Mouse (Mus musculus) thymus, postnatal 25 days (tissue): ENCODE measurements at regions not wholly inside any gene's neighbourhood (a gene's known extent, or its start where the extent isn't known, plus 50 kb on each side); places are given as distances from the start of the nearest gene placed in this dataset.
A peak's percentile ranks its signal among the peaks of the same experiment; 100 is the strongest.

ENCODE experiments used
- DNase-seq: peaks from one replicate; pipeline ENCODE4 v3.0.0; 2022

GRCm38 (mm10) chr3:52197982-52198750 lies 70.0 kb upstream of the Foxo1 start:
- peak; percentile 62 for DNase-seq

- DNase-seq = peak; percentile 29
These were observed 69.1 kb upstream of the Foxo1 start for GRCm38 (mm10) chr3:52198751-52199738.

- DNase-seq = no peak
These were observed 68.0 kb upstream of the Foxo1 start for GRCm38 (mm10) chr3:52200106-52200505.

GRCm38 (mm10) chr3:52210556-52211302 lies 57.4 kb upstream of the Foxo1 start:
- DNase-seq = no peak

GRCm38 (mm10) chr3:52211303-52211695 lies 56.8 kb upstream of the Foxo1 start:
- DNase-seq = no peak

GRCm38 (mm10) chr3:52214114-52214513 lies 54.0 kb upstream of the Foxo1 start:
- no peak for DNase-seq

GRCm38 (mm10) chr3:52215083-52215482 lies 53.1 kb upstream of the Foxo1 start:
- no peak for DNase-seq
